Mouse (Mus musculus): ENCODE data around the gene Cyb5r3. TPM values are rescaled to one million over a fixed set of nuclear protein-coding genes. Genes with fewer than 3 reads are reported as not detected.

Cyb5r3 gene
- total and polyA plus RNA-seq, 2 experiments from 2014 or later: 117 to 166 TPM

- Histone ChIP-seq H3K36me3 (replicated peaks; ENCODE audit: control insufficient read depth, insufficient read depth, low read length) (peaks cover 62% of the 10 kb centered on the region), H3K27ac (ENCODE audit: low read depth) (no peak overlapping the region), H3K27me3 (ENCODE audit: control insufficient read depth, insufficient read depth, low read length) (no peaks in the 10 kb centered on the region), H3K4me3 (ENCODE audit: low read depth, low read length) (no peak overlapping the region), H3K4me2 (ENCODE audit: low read depth, low read length) (no peak overlapping the region), H3K9ac (replicated peaks; ENCODE audit: low read depth, low read length) (no peak overlapping the region), H3K9me3 (replicated peaks; ENCODE audit: control insufficient read depth, low read length) (no peaks in the 10 kb centered on the region), H3K4me1 (ENCODE audit: control insufficient read depth, insufficient read depth) (peaks cover 4% of the 10 kb centered on the region)
- WGBS: 79% methylated on average over 9 of the region's 9 CpGs
- DNase-seq (ENCODE audit: low spot score) (no peak), ATAC-seq (ENCODE audit: insufficient read depth, low read depth) (no peak)
- TF ChIP-seq EP300 (IDR thresholded peaks at IDR 0.05; ENCODE audit: low read depth): no peak
- no peak for TF ChIP-seq CTCF (IDR thresholded peaks at IDR 0.05; ENCODE audit: low read depth)
Measured at GRCm38 (mm10) chr15:83126582-83126981, 45.8 kb downstream of the Cyb5r3 start.

- Histone ChIP-seq H3K9ac (replicated peaks; ENCODE audit: low read depth, low read length) (no peak overlapping the region), H3K4me3 (ENCODE audit: low read depth, low read length) (no peak overlapping the region), H3K9me3 (replicated peaks; ENCODE audit: control insufficient read depth, low read length) (no peaks in the 10 kb centered on the region), H3K27me3 (ENCODE audit: control insufficient read depth, insufficient read depth, low read length) (no peaks in the 10 kb centered on the region), H3K4me1 (ENCODE audit: control insufficient read depth, insufficient read depth) (peaks cover 4% of the 10 kb centered on the region), H3K27ac (ENCODE audit: low read depth) (no peak overlapping the region), H3K36me3 (replicated peaks; ENCODE audit: control insufficient read depth, insufficient read depth, low read length) (peaks cover 48% of the 10 kb centered on the region), H3K4me2 (ENCODE audit: low read depth, low read length) (no peak overlapping the region)
- ATAC-seq (ENCODE audit: insufficient read depth, low read depth) (no peak), DNase-seq (ENCODE audit: low spot score) (no peak)
- no peak for TF ChIP-seq CTCF (IDR thresholded peaks at IDR 0.05; ENCODE audit: low read depth)
- WGBS: 60% methylated on average over 5 of the region's 5 CpGs
Measured at GRCm38 (mm10) chr15:83124625-83125024, 47.8 kb downstream of the Cyb5r3 start.

- ATAC-seq (ENCODE audit: insufficient read depth, low read depth): peak; percentile 93
- 8% methylated on average over 32 of the region's 32 CpGs for WGBS
- TF ChIP-seq CTCF (IDR thresholded peaks at IDR 0.05; ENCODE audit: low read depth) (no peak), EP300 (IDR thresholded peaks at IDR 0.05; ENCODE audit: low read depth) (no peak)
Measured at GRCm38 (mm10) chr15:83122566-83123145, 49.7 kb downstream of the Cyb5r3 start, which contains the start of gene Rrp7a. Rrp7a (minus strand) TSS chr15:83122801.

GRCm38 (mm10) chr15:83121709-83122565 lies 50.5 kb downstream of the Cyb5r3 start:
- peaks cover 44% of the 10 kb centered on the region for H3K36me3 ChIP-seq (replicated peaks; ENCODE audit: control insufficient read depth, insufficient read depth, low read length)

More at GRCm38 (mm10) chr15:83122566-83123145, 49.7 kb downstream of the Cyb5r3 start, which contains the start of gene Rrp7a:
- peaks cover 44% of the 10 kb centered on the region for H3K36me3 ChIP-seq (replicated peaks; ENCODE audit: control insufficient read depth, insufficient read depth, low read length)
- peak within 1 kb of the TSS; percentile 54 for H3K27ac ChIP-seq (ENCODE audit: low read depth)
- H3K4me1 ChIP-seq (ENCODE audit: control insufficient read depth, insufficient read depth): peaks cover 4% of the 10 kb centered on the region
- peak within 1 kb of the TSS; percentile 85 for H3K4me3 ChIP-seq (ENCODE audit: low read depth, low read length)
- H3K27me3 ChIP-seq (ENCODE audit: control insufficient read depth, insufficient read depth, low read length): no peaks in the 10 kb centered on the region
- peak within 1 kb of the TSS; percentile 96 for H3K4me2 ChIP-seq (ENCODE audit: low read depth, low read length)
- DNase-seq (ENCODE audit: low spot score): peak; percentile 85
- H3K9me3 ChIP-seq (replicated peaks; ENCODE audit: control insufficient read depth, low read length): no peaks in the 10 kb centered on the region
- H3K9ac ChIP-seq (replicated peaks; ENCODE audit: low read depth, low read length): peak within 1 kb of the TSS; percentile 64

GRCm38 (mm10) chr15:83118360-83118759 lies 54.0 kb downstream of the Cyb5r3 start:
- WGBS: 23% methylated on average over 7 of the region's 7 CpGs
- Histone ChIP-seq H3K9ac (replicated peaks; ENCODE audit: low read depth, low read length) (no peak overlapping the region), H3K36me3 (replicated peaks; ENCODE audit: control insufficient read depth, insufficient read depth, low read length) (peaks cover 51% of the 10 kb centered on the region), H3K4me1 (ENCODE audit: control insufficient read depth, insufficient read depth) (peaks cover 4% of the 10 kb centered on the region), H3K9me3 (replicated peaks; ENCODE audit: control insufficient read depth, low read length) (no peaks in the 10 kb centered on the region), H3K27ac (ENCODE audit: low read depth) (no peak overlapping the region), H3K4me2 (ENCODE audit: low read depth, low read length) (no peak overlapping the region), H3K4me3 (ENCODE audit: low read depth, low read length) (no peak overlapping the region), H3K27me3 (ENCODE audit: control insufficient read depth, insufficient read depth, low read length) (no peaks in the 10 kb centered on the region)
- peak; percentile 65 for TF ChIP-seq CTCF (IDR thresholded peaks at IDR 0.05; ENCODE audit: low read depth)
- no peak for TF ChIP-seq EP300 (IDR thresholded peaks at IDR 0.05; ENCODE audit: low read depth)
- DNase-seq (ENCODE audit: low spot score) (peak; percentile 72), ATAC-seq (ENCODE audit: insufficient read depth, low read depth) (peak; percentile 28; the same call in 1 of the 2 replicates)

More at GRCm38 (mm10) chr15:83121709-83122565, 50.5 kb downstream of the Cyb5r3 start:
- Histone ChIP-seq H3K4me1 (ENCODE audit: control insufficient read depth, insufficient read depth) (peaks cover 4% of the 10 kb centered on the region), H3K9ac (replicated peaks; ENCODE audit: low read depth, low read length) (peak overlapping the region; percentile 64), H3K4me3 (ENCODE audit: low read depth, low read length) (peak overlapping the region; percentile 85), H3K27ac (ENCODE audit: low read depth) (peak overlapping the region; percentile 54), H3K9me3 (replicated peaks; ENCODE audit: control insufficient read depth, low read length) (no peaks in the 10 kb centered on the region), H3K27me3 (ENCODE audit: control insufficient read depth, insufficient read depth, low read length) (no peaks in the 10 kb centered on the region), H3K4me2 (ENCODE audit: low read depth, low read length) (peak overlapping the region; percentile 96)
- WGBS: 4% methylated on average over 41 of the region's 43 CpGs
- DNase-seq (ENCODE audit: low spot score) (peak; percentile 28), ATAC-seq (ENCODE audit: insufficient read depth, low read depth) (peak; percentile 21; the same call in 1 of the 2 replicates)
- peak; percentile 26; the same call in 1 of the 2 replicates for TF ChIP-seq EP300 (IDR thresholded peaks at IDR 0.05; ENCODE audit: low read depth)
- TF ChIP-seq CTCF (IDR thresholded peaks at IDR 0.05; ENCODE audit: low read depth): no peak
